Mouse (Mus musculus): ENCODE measurements around the gene Lingo3.
A peak's percentile ranks its signal among the peaks of the same experiment; 100 is the strongest.

Gene Lingo3

GRCm38 (mm10) chr10:80798150-80799006 is 45.5 kb downstream of the Lingo3 start, which contains the start of the genes Sf3a2 and Plekhj1:
Gene Sf3a2 (plus strand): TSS chr10:80798198.
Gene Plekhj1 (minus strand): TSS chr10:80798626.
- peak; percentile 96 to 98 for DNase-seq

GRCm38 (mm10) chr10:80797186-80798149 is 46.4 kb downstream of the Lingo3 start:
- peak; percentile 73 to 91 for DNase-seq

DNA sequence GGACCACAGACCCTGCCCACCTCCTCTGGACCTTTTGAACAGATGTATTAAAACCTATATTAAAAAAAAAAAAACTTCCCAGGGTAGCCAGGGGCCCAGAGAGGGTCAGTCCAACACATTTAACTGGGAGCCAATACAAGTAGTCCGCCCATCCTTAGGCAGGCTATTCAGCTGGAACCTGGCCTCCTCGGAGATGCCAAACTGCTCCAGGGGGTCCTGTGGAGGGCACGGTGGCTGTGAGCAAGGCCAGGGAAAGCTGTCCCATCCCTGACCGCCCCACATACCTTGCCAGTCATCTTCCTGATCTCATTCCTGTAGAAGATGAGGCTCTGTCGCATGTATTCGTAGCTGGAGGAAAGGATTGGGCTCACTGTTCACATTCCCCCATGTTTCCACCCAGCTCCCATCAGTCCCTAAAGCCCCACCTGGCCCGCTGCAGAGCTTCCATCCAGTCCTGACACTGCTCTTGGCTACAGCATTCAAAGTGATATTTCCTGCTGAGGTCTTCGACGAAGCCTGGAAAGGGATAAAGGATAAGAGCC is 47.5 kb downstream of the Lingo3 start:
- no peak for DNase-seq

- no peak for DNase-seq
Observed at GRCm38 (mm10) chr10:80794750-80795149, 49.1 kb downstream of the Lingo3 start.

DNA sequence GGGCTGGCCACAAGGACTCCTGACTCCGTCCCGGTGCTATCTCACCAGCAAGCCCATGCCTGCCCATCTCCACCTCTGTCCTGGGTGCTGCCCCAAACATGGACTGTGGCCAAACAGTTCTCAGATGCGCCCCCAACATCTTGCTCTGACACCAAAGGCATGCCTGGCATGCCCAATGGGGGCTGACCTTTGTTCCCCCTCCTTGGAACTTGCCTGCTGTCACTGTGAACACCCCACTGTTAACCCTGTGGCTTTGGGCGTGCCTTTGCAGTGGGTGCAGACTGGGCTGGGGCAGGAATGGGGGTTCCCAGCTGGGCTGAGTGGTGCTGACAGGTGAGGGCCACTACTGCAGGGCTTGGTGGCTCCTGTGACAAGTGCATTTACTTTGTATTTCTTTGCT is 50.0 kb downstream of the Lingo3 start:
- peak in 1 of 2 experiments; percentile 47 for DNase-seq

DNA sequence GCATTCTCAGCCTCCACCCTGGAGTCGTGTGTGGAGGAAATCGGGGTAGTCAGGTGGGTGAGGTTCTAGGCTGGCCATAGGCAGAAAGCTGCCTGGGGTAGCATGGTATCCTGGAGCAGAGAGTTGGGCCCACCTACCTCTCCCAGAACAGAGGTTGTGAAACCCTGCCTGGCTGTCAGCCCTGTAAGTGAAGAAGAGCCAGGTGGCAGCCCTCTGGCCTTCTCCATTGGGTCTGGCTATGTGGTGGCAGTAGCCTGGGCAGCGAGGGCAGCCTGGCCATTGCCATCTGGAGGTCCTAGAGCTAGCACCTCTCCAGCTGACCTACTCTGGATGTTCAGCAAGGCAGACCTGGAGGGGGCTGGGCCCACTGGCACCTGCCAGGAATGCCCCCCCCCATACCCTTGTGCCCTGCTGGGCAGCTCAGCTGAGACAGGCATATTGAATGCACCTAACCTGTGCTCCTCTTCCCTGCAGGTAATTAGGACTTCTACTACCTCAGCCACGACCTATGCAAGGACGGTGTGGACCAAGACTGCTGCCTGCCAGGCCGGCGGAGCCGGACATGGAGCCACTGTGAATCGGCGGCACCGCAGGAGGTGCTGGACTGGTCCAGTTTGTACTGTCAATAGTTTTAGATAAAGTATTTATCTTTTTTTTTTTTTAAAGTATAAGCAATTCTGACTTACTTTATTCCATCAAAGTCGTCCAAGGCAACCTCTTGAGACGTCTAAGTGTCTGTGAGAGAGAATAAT is 50.6 kb downstream of the Lingo3 start:
- no peak for DNase-seq

- no peak for DNase-seq
Observed at GRCm38 (mm10) chr10:80792175-80793032, 51.4 kb downstream of the Lingo3 start.

DNA sequence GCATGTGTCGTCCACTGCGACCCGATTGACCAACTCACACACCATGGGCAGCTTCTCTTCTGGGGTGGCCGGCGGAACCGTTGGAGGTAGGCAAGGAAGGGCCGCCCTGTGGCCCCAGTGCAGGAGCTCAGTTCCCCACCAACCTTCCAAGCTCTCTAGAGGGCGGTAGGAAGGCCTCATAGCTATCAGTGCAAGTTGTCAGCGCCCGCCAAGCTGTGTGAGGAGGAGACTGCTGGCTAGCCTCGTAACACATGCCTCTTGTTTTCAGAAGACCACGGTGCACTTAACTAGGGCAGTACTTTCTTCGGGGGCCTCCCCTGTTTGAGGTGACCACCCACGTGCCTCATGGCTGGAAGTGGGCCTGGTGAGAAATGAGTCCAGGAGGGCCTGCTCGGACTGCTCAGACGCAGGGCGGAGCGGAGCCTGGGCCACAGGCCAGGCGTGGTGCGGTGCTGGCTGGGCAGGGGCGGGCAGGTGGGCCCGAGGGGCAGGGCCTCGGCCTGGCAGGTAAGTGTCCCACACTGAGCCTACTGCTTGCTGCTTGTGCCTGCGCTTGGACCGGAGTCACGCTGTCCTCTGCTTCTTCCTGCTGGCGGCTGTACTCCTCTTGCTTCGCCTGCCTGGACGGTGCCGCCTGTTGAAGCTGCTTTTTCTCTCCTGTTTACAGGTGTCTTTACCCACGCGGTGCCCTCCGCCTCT is 52.2 kb downstream of the Lingo3 start:
- DNase-seq: no peak

DNA sequence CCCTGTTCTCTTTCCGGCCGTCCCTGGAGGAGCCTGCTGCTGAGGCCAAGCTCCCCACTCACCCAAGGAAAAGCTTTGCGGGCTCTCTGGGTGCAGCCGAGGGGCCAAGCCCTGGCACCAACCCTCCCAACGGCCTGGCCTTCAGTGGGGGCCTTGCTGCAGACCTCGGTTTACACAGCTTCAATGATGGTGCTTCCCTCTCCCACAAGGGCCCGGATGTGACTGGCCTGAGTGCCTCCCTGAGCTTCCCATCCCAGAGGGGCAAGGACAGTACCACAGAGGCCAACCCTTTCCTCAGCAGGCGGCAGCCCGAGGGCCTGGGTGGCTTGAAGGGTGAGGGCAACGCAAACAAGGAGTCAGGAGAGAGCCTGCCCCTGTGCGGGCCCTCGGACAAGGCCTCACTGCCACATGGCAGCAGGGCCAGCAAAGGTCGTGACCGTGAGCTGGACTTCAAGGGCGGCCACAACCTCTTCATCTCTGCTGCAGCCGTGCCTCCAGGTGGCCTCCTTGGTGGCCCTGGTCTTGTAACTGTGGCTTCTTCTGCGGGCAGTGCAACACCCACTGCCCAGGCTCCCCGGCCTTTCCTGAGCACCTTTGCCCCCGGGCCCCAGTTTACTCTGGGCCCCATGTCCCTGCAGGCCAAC is 53.0 kb downstream of the Lingo3 start:
- DNase-seq: no peak

DNA sequence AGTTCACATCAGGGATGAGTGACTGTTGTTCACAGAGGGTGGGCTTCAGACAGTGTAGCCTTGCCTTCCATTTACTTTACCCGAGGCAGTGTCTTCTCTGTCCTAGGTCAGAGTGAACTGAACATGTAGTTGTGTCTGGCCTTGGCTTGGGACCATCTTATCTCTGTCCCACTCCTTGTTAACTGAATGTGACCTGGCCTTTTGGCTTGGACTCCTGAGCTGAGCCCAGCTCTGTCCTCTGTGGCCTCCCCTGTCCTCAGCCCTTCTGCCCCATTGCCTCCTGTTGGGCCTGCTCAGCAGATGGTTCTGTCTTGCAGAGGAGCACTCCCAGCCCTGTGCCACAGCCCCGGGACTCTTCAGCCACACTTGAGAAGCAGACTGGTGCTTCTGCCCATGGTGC is 56.3 kb downstream of the Lingo3 start:
- DNase-seq: no peak

- no peak for DNase-seq
Observed at GRCm38 (mm10) chr10:80785963-80786362, 57.9 kb downstream of the Lingo3 start.

- DNase-seq: no peak
Observed at GRCm38 (mm10) chr10:80784871-80785270, 59.0 kb downstream of the Lingo3 start.

GRCm38 (mm10) chr10:80784302-80784701 is 59.5 kb downstream of the Lingo3 start:
- no peak for DNase-seq

Measured in kidney, postnatal 25 days (tissue).